11 mouse cellular contexts compared by ENCODE assay signal in genomic region chr6:17562472-17563088, GRCm38 (mm10).
A peak's percentile ranks its signal among the peaks of the same experiment; 100 is the strongest.
DNase-seq lines count a peak whose midpoint lies in the region; ATAC-seq and TF ChIP-seq lines count a peak whose summit lies in the region.
"Had no signal": no experiment of that assay in that cellular context is flagged by ENCODE, and none has a peak within 500 bp of the region (broad histone marks: within the 10 kb centered on the region; RNA-seq: fewer than 3 reads in every experiment).

No protein-coding gene starts in this region.

- no peak overlapping the region for H3K27ac ChIP-seq in neural tube, embryonic 12.5 days
- no peak overlapping the region for H3K27ac ChIP-seq in neural tube, embryonic 15.5 days (replicated peaks)
- no peak overlapping the region for H3K27ac ChIP-seq in forebrain, embryonic 12.5 days
- H3K27ac ChIP-seq in limb, embryonic 14.5 days (replicated peaks; ENCODE audit: low read depth, low read length): no peak overlapping the region
- peak overlapping the region; percentile 14; the same call in 1 of the 2 replicates for H3K27ac ChIP-seq in stomach, postnatal 0 days (replicated peaks)
- H3K27ac ChIP-seq: embryonic facial prominence, embryonic 15.5 days; liver, embryonic 13.5 days had no signal

- peaks cover 7% of the 10 kb centered on the region; the same call in 1 of the 2 replicates for H3K27me3 ChIP-seq in neural tube, embryonic 12.5 days (replicated peaks)
- H3K27me3 ChIP-seq in neural tube, embryonic 15.5 days (replicated peaks): 0 out of 2 replicates have a peak, but pooled peaks cover 4% of the 10 kb centered on the region
- no peaks in the 10 kb centered on the region for H3K27me3 ChIP-seq in forebrain, embryonic 12.5 days
- H3K27me3 ChIP-seq in limb, embryonic 14.5 days (ENCODE audit: control insufficient read depth, insufficient read depth, low read length): no peaks in the 10 kb centered on the region
- no peaks in the 10 kb centered on the region for H3K27me3 ChIP-seq in stomach, postnatal 0 days (ENCODE audit: control insufficient read depth, insufficient read depth, low read length)
- H3K27me3 ChIP-seq: embryonic facial prominence, embryonic 15.5 days; liver, embryonic 13.5 days had no signal

- H3K4me2 ChIP-seq in neural tube, embryonic 12.5 days (replicated peaks): peak overlapping the region; percentile 16; the same call in 1 of the 2 replicates
- no peak overlapping the region for H3K4me2 ChIP-seq in neural tube, embryonic 15.5 days
- peak overlapping the region; percentile 34 for H3K4me2 ChIP-seq in forebrain, embryonic 12.5 days
- no peak overlapping the region for H3K4me2 ChIP-seq in limb, embryonic 14.5 days (replicated peaks; ENCODE audit: low read depth, low read length, severe bottlenecking)
- H3K4me2 ChIP-seq in stomach, postnatal 0 days (replicated peaks; ENCODE audit: low read depth): no peak overlapping the region
- H3K4me2 ChIP-seq: embryonic facial prominence, embryonic 15.5 days; liver, embryonic 13.5 days had no signal

- peak; percentile 74; the same call in 1 of the 2 replicates for ATAC-seq in neural tube, embryonic 12.5 days (ENCODE audit: low FRiP score, low read depth)
- no peak for ATAC-seq in neural tube, embryonic 15.5 days (ENCODE audit: low FRiP score)
- ATAC-seq in forebrain, embryonic 12.5 days (ENCODE audit: low FRiP score): no peak
- peak; percentile 62; the same call in 1 of the 2 replicates for ATAC-seq in limb, embryonic 14.5 days (ENCODE audit: low FRiP score, low read depth)
- ATAC-seq in stomach, postnatal 0 days (ENCODE audit: low FRiP score, low TSS enrichment): no peak
- no peak for ATAC-seq in erythroid progenitor cell, adult 5-6 weeks (replicated peaks; ENCODE audit: low FRiP score, poor library complexity, severe bottlenecking)

- TF ChIP-seq POLR2A in limb, embryonic 14.5 days (IDR thresholded peaks at IDR 0.05; ENCODE audit: borderline replicate concordance, extremely low read depth, insufficient read depth, insufficient read length): no peak

- DNase-seq in limb, embryonic 14.5 days (ENCODE audit: low spot score): peak; percentile 28
- DNase-seq in stomach, postnatal 0 days (ENCODE audit: low spot score): no peak
- no peak for DNase-seq in adrenal gland, postnatal 25 days
- DNase-seq in heart, postnatal 4 days: no peak
- DNase-seq: kidney, postnatal 25 days; liver, embryonic 13.5 days had no signal

- no peaks in the 10 kb centered on the region for H3K36me3 ChIP-seq in neural tube, embryonic 12.5 days
- H3K36me3 ChIP-seq in neural tube, embryonic 15.5 days: no peaks in the 10 kb centered on the region
- no peaks in the 10 kb centered on the region for H3K36me3 ChIP-seq in forebrain, embryonic 12.5 days (replicated peaks)
- H3K36me3 ChIP-seq in limb, embryonic 14.5 days (ENCODE audit: control insufficient read depth, insufficient read depth, low read length): no peaks in the 10 kb centered on the region
- H3K36me3 ChIP-seq in stomach, postnatal 0 days (ENCODE audit: control insufficient read depth, insufficient read depth, low read length): no peaks in the 10 kb centered on the region
- H3K36me3 ChIP-seq: embryonic facial prominence, embryonic 15.5 days had no signal

- TF ChIP-seq CTCF in stomach, postnatal 0 days (IDR thresholded peaks at IDR 0.05; ENCODE audit: low read depth): no peak

- no peak overlapping the region for H3K9ac ChIP-seq in neural tube, embryonic 12.5 days
- H3K9ac ChIP-seq in neural tube, embryonic 15.5 days (replicated peaks): no peak overlapping the region
- no peak overlapping the region for H3K9ac ChIP-seq in forebrain, embryonic 12.5 days
- H3K9ac ChIP-seq in limb, embryonic 14.5 days (ENCODE audit: low read depth, low read length, severe bottlenecking): no peak overlapping the region
- H3K9ac ChIP-seq in stomach, postnatal 0 days (ENCODE audit: low read length): no peak overlapping the region
- H3K9ac ChIP-seq: embryonic facial prominence, embryonic 15.5 days; liver, embryonic 13.5 days had no signal

- H3K9me3 ChIP-seq in neural tube, embryonic 12.5 days: no peaks in the 10 kb centered on the region
- no peaks in the 10 kb centered on the region for H3K9me3 ChIP-seq in neural tube, embryonic 15.5 days (replicated peaks)
- no peaks in the 10 kb centered on the region for H3K9me3 ChIP-seq in forebrain, embryonic 12.5 days
- H3K9me3 ChIP-seq in limb, embryonic 14.5 days (ENCODE audit: control insufficient read depth, low read length): no peaks in the 10 kb centered on the region
- H3K9me3 ChIP-seq in stomach, postnatal 0 days (ENCODE audit: control insufficient read depth, low read length): no peaks in the 10 kb centered on the region
- H3K9me3 ChIP-seq: embryonic facial prominence, embryonic 15.5 days; liver, embryonic 13.5 days had no signal

- 7% methylated on average over 10 of the region's 10 CpGs for WGBS in neural tube, embryonic 12.5 days
- 14% methylated on average over 10 of the region's 10 CpGs for WGBS in neural tube, embryonic 15.5 days
- 5% methylated on average over 10 of the region's 10 CpGs for WGBS in forebrain, embryonic 12.5 days
- WGBS in limb, embryonic 14.5 days: 14% methylated on average over 10 of the region's 10 CpGs
- WGBS in stomach, postnatal 0 days: 28% methylated on average over 10 of the region's 10 CpGs

- H3K4me3 ChIP-seq in neural tube, embryonic 12.5 days: no peak overlapping the region
- no peak overlapping the region for H3K4me3 ChIP-seq in neural tube, embryonic 15.5 days (replicated peaks)
- no peak overlapping the region for H3K4me3 ChIP-seq in forebrain, embryonic 12.5 days (replicated peaks)
- H3K4me3 ChIP-seq in limb, embryonic 14.5 days (replicated peaks; ENCODE audit: low read length): no peak overlapping the region
- H3K4me3 ChIP-seq in stomach, postnatal 0 days (ENCODE audit: low read depth, low read length): no peak overlapping the region
- H3K4me3 ChIP-seq: embryonic facial prominence, embryonic 15.5 days; liver, embryonic 13.5 days had no signal

- TF ChIP-seq EP300 in stomach, postnatal 0 days (optimal IDR thresholded peaks at IDR 0.05): no peak

- H3K4me1 ChIP-seq in neural tube, embryonic 12.5 days: peaks cover 6% of the 10 kb centered on the region; the same call in 1 of the 2 replicates
- H3K4me1 ChIP-seq in neural tube, embryonic 15.5 days: peaks cover 3% of the 10 kb centered on the region; the same call in 1 of the 2 replicates
- H3K4me1 ChIP-seq in forebrain, embryonic 12.5 days: peaks cover 9% of the 10 kb centered on the region
- H3K4me1 ChIP-seq in limb, embryonic 14.5 days (ENCODE audit: control insufficient read depth, insufficient read depth, low read length): no peaks in the 10 kb centered on the region; the same call in 1 of the 2 replicates
- no peaks in the 10 kb centered on the region for H3K4me1 ChIP-seq in stomach, postnatal 0 days (replicated peaks; ENCODE audit: control insufficient read depth, insufficient read depth)
- H3K4me1 ChIP-seq: embryonic facial prominence, embryonic 15.5 days; liver, embryonic 13.5 days had no signal

Comparison
In these comparisons a context has a peak if more than half of its experiments do, and no peak if none do; other contexts are left out.
1. ATAC-seq: peak in neural tube, embryonic 12.5 days (single experiment) and limb, embryonic 14.5 days (single experiment); none in neural tube, embryonic 15.5 days (single experiment), forebrain, embryonic 12.5 days (single experiment), stomach, postnatal 0 days (single experiment) and erythroid progenitor cell, adult 5-6 weeks (single experiment).
2. H3K4me2 ChIP-seq: peak in neural tube, embryonic 12.5 days (single experiment) and forebrain, embryonic 12.5 days (single experiment); none in neural tube, embryonic 15.5 days (single experiment), limb, embryonic 14.5 days (single experiment) and stomach, postnatal 0 days (single experiment).